Comparison of ENCODE assay signal across 26 mouse cellular contexts in the genomic region with DNA sequence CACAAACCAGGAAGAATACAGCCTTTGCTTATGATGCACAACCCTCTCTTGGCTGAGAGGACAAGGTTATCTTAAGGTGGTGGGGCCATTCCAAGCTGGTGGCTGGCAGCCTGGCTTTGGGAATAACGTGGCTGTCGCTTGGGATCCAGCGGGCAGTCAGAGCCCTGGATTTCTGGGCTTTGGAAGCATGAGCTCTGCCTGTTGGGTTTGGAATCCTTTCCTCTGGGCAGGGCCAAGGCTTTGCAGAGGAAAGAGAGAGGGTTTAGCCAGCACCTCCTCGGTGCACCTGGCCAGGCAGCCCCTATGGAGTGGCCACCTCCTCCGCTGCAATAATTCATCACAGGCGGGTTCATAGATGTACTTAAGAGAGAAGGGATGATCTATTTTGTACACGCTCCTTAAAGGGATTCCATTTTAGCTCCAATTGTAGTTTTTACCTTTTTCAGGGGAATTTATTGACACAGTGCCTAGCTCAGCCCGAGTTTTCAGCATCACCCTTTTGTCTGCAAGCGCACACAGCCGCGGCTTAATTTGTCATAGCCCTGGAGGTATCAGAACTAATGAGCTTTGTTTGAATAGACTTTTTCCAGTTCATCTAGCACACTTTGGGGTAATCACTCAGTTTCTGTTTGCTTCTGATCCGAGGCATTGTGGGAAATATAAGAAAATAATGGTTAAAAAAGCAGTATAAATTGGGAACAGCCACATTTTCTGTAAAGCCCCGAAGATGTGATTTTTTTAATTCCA.
DNase-seq lines count a peak whose midpoint lies in the region; ATAC-seq and TF ChIP-seq lines count a peak whose summit lies in the region.
"Had no signal": no experiment of that assay in that cellular context is flagged by ENCODE, and none has a peak within 500 bp of the region (broad histone marks: within the 10 kb centered on the region; RNA-seq: fewer than 3 reads in every experiment).

No protein-coding gene starts in this region.

- H3K9me3 ChIP-seq in hindbrain, embryonic 13.5 days, result no peaks in the 10 kb centered on the region
- no peaks in the 10 kb centered on the region for H3K9me3 ChIP-seq in hindbrain, postnatal 0 days (ENCODE audit: low read length)
- no peaks in the 10 kb centered on the region for H3K9me3 ChIP-seq in neural tube, embryonic 13.5 days
- H3K9me3 ChIP-seq in neural tube, embryonic 15.5 days (replicated peaks), result no peaks in the 10 kb centered on the region
- H3K9me3 ChIP-seq in stomach, postnatal 0 days (ENCODE audit: control insufficient read depth, low read length), result no peaks in the 10 kb centered on the region
- H3K9me3 ChIP-seq: embryonic facial prominence, embryonic 12.5 days; heart, embryonic 13.5 days; intestine, embryonic 15.5 days; limb, embryonic 13.5 days; lung, embryonic 15.5 days had no signal

- peaks cover 10% of the 10 kb centered on the region for H3K4me1 ChIP-seq in hindbrain, embryonic 13.5 days (replicated peaks)
- H3K4me1 ChIP-seq in hindbrain, postnatal 0 days (ENCODE audit: insufficient read depth, low read length), result no peaks in the 10 kb centered on the region
- H3K4me1 ChIP-seq in neural tube, embryonic 13.5 days (replicated peaks), result 0 out of 2 replicates have a peak, but pooled peaks cover 7% of the 10 kb centered on the region
- H3K4me1 ChIP-seq in neural tube, embryonic 15.5 days, result no peaks in the 10 kb centered on the region
- H3K4me1 ChIP-seq in stomach, postnatal 0 days (replicated peaks; ENCODE audit: control insufficient read depth, insufficient read depth), result no peaks in the 10 kb centered on the region
- H3K4me1 ChIP-seq: embryonic facial prominence, embryonic 12.5 days; heart, embryonic 13.5 days; intestine, embryonic 15.5 days; limb, embryonic 13.5 days; lung, embryonic 15.5 days had no signal

- 39% methylated on average over 13 of the region's 13 CpGs for WGBS in hindbrain, embryonic 13.5 days
- WGBS in hindbrain, postnatal 0 days, result 39% methylated on average over 13 of the region's 13 CpGs
- WGBS in neural tube, embryonic 13.5 days, result 49% methylated on average over 13 of the region's 13 CpGs
- WGBS in neural tube, embryonic 15.5 days, result 44% methylated on average over 13 of the region's 13 CpGs
- 51% methylated on average over 13 of the region's 13 CpGs for WGBS in stomach, postnatal 0 days

- H3K9ac ChIP-seq in hindbrain, embryonic 13.5 days, result no peak overlapping the region; the same call in 1 of the 2 replicates
- H3K9ac ChIP-seq in hindbrain, postnatal 0 days (replicated peaks; ENCODE audit: low read length), result no peak overlapping the region
- H3K9ac ChIP-seq in neural tube, embryonic 13.5 days, result 0 out of 2 replicates have a peak overlapping the region, but pooled peaks have one; percentile 26
- H3K9ac ChIP-seq in neural tube, embryonic 15.5 days (replicated peaks), result no peak overlapping the region
- H3K9ac ChIP-seq in stomach, postnatal 0 days (ENCODE audit: low read length), result no peak overlapping the region
- H3K9ac ChIP-seq: embryonic facial prominence, embryonic 12.5 days; heart, embryonic 13.5 days; intestine, embryonic 15.5 days; limb, embryonic 13.5 days; lung, embryonic 15.5 days had no signal

- H3K36me3 ChIP-seq in hindbrain, embryonic 13.5 days, result no peaks in the 10 kb centered on the region
- H3K36me3 ChIP-seq in hindbrain, postnatal 0 days (ENCODE audit: insufficient read depth, low read length), result no peaks in the 10 kb centered on the region
- H3K36me3 ChIP-seq in neural tube, embryonic 13.5 days, result no peaks in the 10 kb centered on the region
- no peaks in the 10 kb centered on the region for H3K36me3 ChIP-seq in neural tube, embryonic 15.5 days
- no peaks in the 10 kb centered on the region for H3K36me3 ChIP-seq in stomach, postnatal 0 days (ENCODE audit: control insufficient read depth, insufficient read depth, low read length)
- H3K36me3 ChIP-seq: embryonic facial prominence, embryonic 12.5 days; heart, embryonic 13.5 days; intestine, embryonic 15.5 days; limb, embryonic 13.5 days; lung, embryonic 15.5 days had no signal

- intact Hi-C loops in left cerebral cortex, adult 2 months (cut with DNase I), result no loop called here

- TF ChIP-seq CTCF in hindbrain, postnatal 0 days (IDR thresholded peaks at IDR 0.05; ENCODE audit: low read depth), result no peak
- no peak for TF ChIP-seq CTCF in left cerebral cortex, adult 2 months (IDR thresholded peaks at IDR 0.05)
- no peak for TF ChIP-seq CTCF in stomach, postnatal 0 days (IDR thresholded peaks at IDR 0.05; ENCODE audit: low read depth)

- peak overlapping the region; percentile 75 for H3K27ac ChIP-seq in hindbrain, embryonic 13.5 days
- no peak overlapping the region for H3K27ac ChIP-seq in hindbrain, postnatal 0 days
- peak overlapping the region; percentile 65 for H3K27ac ChIP-seq in neural tube, embryonic 13.5 days (replicated peaks)
- no peak overlapping the region for H3K27ac ChIP-seq in neural tube, embryonic 15.5 days (replicated peaks)
- no peak overlapping the region for H3K27ac ChIP-seq in left cerebral cortex, adult 2 months
- no peak overlapping the region for H3K27ac ChIP-seq in stomach, postnatal 0 days (replicated peaks)
- H3K27ac ChIP-seq: embryonic facial prominence, embryonic 12.5 days; heart, embryonic 13.5 days; intestine, embryonic 15.5 days; layer of hippocampus, adult 2 months; limb, embryonic 13.5 days; lung, embryonic 15.5 days had no signal

- H3K27me3 ChIP-seq in hindbrain, embryonic 13.5 days, result 0 out of 2 replicates have a peak, but pooled peaks cover 2% of the 10 kb centered on the region
- no peaks in the 10 kb centered on the region for H3K27me3 ChIP-seq in hindbrain, postnatal 0 days (ENCODE audit: insufficient read depth, low read length)
- H3K27me3 ChIP-seq in neural tube, embryonic 13.5 days, result no peaks in the 10 kb centered on the region
- H3K27me3 ChIP-seq in neural tube, embryonic 15.5 days (replicated peaks), result no peaks in the 10 kb centered on the region
- H3K27me3 ChIP-seq in stomach, postnatal 0 days (ENCODE audit: control insufficient read depth, insufficient read depth, low read length), result no peaks in the 10 kb centered on the region
- H3K27me3 ChIP-seq: CH12.LX; embryonic facial prominence, embryonic 12.5 days; heart, embryonic 13.5 days; intestine, embryonic 15.5 days; lung, embryonic 15.5 days had no signal

- H3K4me2 ChIP-seq in hindbrain, embryonic 13.5 days, result no peak overlapping the region
- no peak overlapping the region for H3K4me2 ChIP-seq in hindbrain, postnatal 0 days (ENCODE audit: low read depth, low read length)
- no peak overlapping the region for H3K4me2 ChIP-seq in neural tube, embryonic 13.5 days
- H3K4me2 ChIP-seq in neural tube, embryonic 15.5 days, result no peak overlapping the region
- no peak overlapping the region for H3K4me2 ChIP-seq in stomach, postnatal 0 days (replicated peaks; ENCODE audit: low read depth)
- H3K4me2 ChIP-seq: embryonic facial prominence, embryonic 12.5 days; heart, embryonic 13.5 days; intestine, embryonic 15.5 days; limb, embryonic 13.5 days; liver, embryonic 11.5 days; lung, embryonic 15.5 days; midbrain, embryonic 11.5 days had no signal

- ATAC-seq in cerebellum, adult (ENCODE audit: insufficient number of reproducible peaks, low FRiP score, low TSS enrichment), result no peak
- no peak for ATAC-seq in hindbrain, embryonic 13.5 days (ENCODE audit: low FRiP score)
- no peak for ATAC-seq in hindbrain, postnatal 0 days
- ATAC-seq in neural tube, embryonic 13.5 days (ENCODE audit: low read depth), result no peak
- no peak for ATAC-seq in neural tube, embryonic 15.5 days (ENCODE audit: low FRiP score)
- ATAC-seq in stomach, postnatal 0 days (ENCODE audit: low FRiP score, low TSS enrichment), result no peak
- ATAC-seq: intestine, embryonic 15.5 days had no signal

- peak; percentile 43 to 51 for DNase-seq in cerebellum, postnatal 10 days
- no peak for DNase-seq in hindbrain, postnatal 0 days (ENCODE audit: low spot score)
- DNase-seq in left cerebral cortex, adult 2 months (ENCODE audit: extremely low spot score in 1 of 2, low spot score in 2 of 2), result no peak
- no peak for DNase-seq in stomach, postnatal 0 days (ENCODE audit: low spot score)
- DNase-seq: adrenal gland, postnatal 14 days; cerebellum, adult 8-10 months; embryo, embryonic 11 days; heart, postnatal 10 days; kidney, adult 2 months; kidney, postnatal 36 days; right cerebral cortex, postnatal 4 days; thymus, adult 2 months; thymus, postnatal 4 days had no signal

- no peak overlapping the region for H3K4me3 ChIP-seq in hindbrain, embryonic 13.5 days
- H3K4me3 ChIP-seq in hindbrain, postnatal 0 days (ENCODE audit: low read length), result no peak overlapping the region
- H3K4me3 ChIP-seq in neural tube, embryonic 13.5 days, result no peak overlapping the region
- no peak overlapping the region for H3K4me3 ChIP-seq in neural tube, embryonic 15.5 days (replicated peaks)
- H3K4me3 ChIP-seq in left cerebral cortex, adult 2 months, result no peak overlapping the region
- no peak overlapping the region for H3K4me3 ChIP-seq in stomach, postnatal 0 days (ENCODE audit: low read depth, low read length)
- H3K4me3 ChIP-seq: embryonic facial prominence, embryonic 12.5 days; heart, embryonic 13.5 days; intestine, embryonic 15.5 days; layer of hippocampus, adult 2 months; limb, embryonic 13.5 days; lung, embryonic 15.5 days had no signal

- no peak for TF ChIP-seq EP300 in stomach, postnatal 0 days (optimal IDR thresholded peaks at IDR 0.05)

Comparison
In these comparisons a context has a peak if more than half of its experiments do, and no peak if none do; other contexts are left out.
1. H3K27ac ChIP-seq: peak in hindbrain, embryonic 13.5 days (single experiment) and neural tube, embryonic 13.5 days (single experiment); none in hindbrain, postnatal 0 days (single experiment), neural tube, embryonic 15.5 days (single experiment), left cerebral cortex, adult 2 months (single experiment) and stomach, postnatal 0 days (single experiment).
2. DNase-seq: peak in cerebellum, postnatal 10 days (2 of 2); none in hindbrain, postnatal 0 days (single experiment), left cerebral cortex, adult 2 months (0 of 2) and stomach, postnatal 0 days (single experiment).